Mouse (Mus musculus) liver, adult 2 months (tissue): ENCODE measurements around the gene Wasf2. TPM values are rescaled to one million over a fixed set of nuclear protein-coding genes. Genes with fewer than 3 reads are reported as not detected.

Source experiments
- DNase-seq: peaks from one replicate; pipeline ENCODE4 v3.0.0-alpha.2; 2011; ENCODE audit warnings: low read depth, low spot score; ENCODE audit errors: extremely low read depth
- H3K27ac ChIP-seq: fragments of 200-500 bp; replicated peaks from 2 replicates; pipeline ENCODE4 v1.5.1; 2012; ENCODE audit warnings: low read depth, mild to moderate bottlenecking, control low read depth, inconsistent platforms, low read length; ENCODE audit not compliant: insufficient read depth
- H3K27me3 ChIP-seq: fragments of 200-500 bp; 2 replicates; pipeline ENCODE4 v1.6.1; 2012; ENCODE audit warnings: mild to moderate bottlenecking, moderate library complexity, low read length, inconsistent platforms; ENCODE audit not compliant: control insufficient read depth, insufficient read depth
- H3K36me3 ChIP-seq: fragments of 200-500 bp; 2 replicates; pipeline ENCODE4 v1.6.1; 2012; ENCODE audit warnings: low read length, inconsistent platforms; ENCODE audit not compliant: control insufficient read depth, insufficient read depth
- H3K4me1 ChIP-seq: fragments of 200-500 bp; 2 replicates; pipeline ENCODE4 v1.6.1; 2011; ENCODE audit warnings: low read length; ENCODE audit not compliant: control insufficient read depth, insufficient read depth
- H3K4me3 ChIP-seq: fragments of 200-500 bp; 2 replicates; pipeline ENCODE4 v1.5.1; 2011; ENCODE audit warnings: low read depth, mild to moderate bottlenecking, control low read depth, low read length, moderate library complexity; ENCODE audit not compliant: insufficient read depth
- H3K79me2 ChIP-seq: fragments of 200-500 bp; 2 replicates; pipeline ENCODE4 v1.6.1; 2012; ENCODE audit warnings: inconsistent platforms, mild to moderate bottlenecking, low read length, moderate library complexity; ENCODE audit not compliant: control insufficient read depth, insufficient read depth
- H3K9ac ChIP-seq: fragments of 200-500 bp; 2 replicates; pipeline ENCODE4 v1.6.1; 2012; ENCODE audit warnings: low read depth, mild to moderate bottlenecking, control low read depth, inconsistent platforms, low read length
- CTCF ChIP-seq: fragments of 200-500 bp; IDR thresholded peaks from 2 replicates; pipeline ENCODE4 v1.5.1; 2011; ENCODE audit warnings: low read depth, low read length, control low read depth
- POLR2A ChIP-seq: fragments of 200-500 bp; IDR thresholded peaks from 2 replicates; pipeline ENCODE4 v1.6.1; 2011; ENCODE audit warnings: low read length, control low read depth; ENCODE audit not compliant: insufficient read depth; ENCODE audit errors: extremely low read depth
- WGBS: fragments of 180-500 bp; shearing (Covaris S2); methylation state at CpG from one replicate; pipeline ENCODE4 v1.1.7; 2018; 5-methylcytosine and 5-hydroxymethylcytosine counted together
- polyA plus RNA-seq: library from polyadenylated mRNA; depleted of rRNA; stranded (reverse); fragments of >200 nt; gene quantifications from 2 replicates; pipeline ENCODE4 v1.2.3, GENCODE M21; 2012
- total RNA-seq: library from RNA; depleted of rRNA; stranded (reverse); fragments of >200 nt; gene quantifications from 2 replicates; pipeline ENCODE4 v1.2.3, GENCODE M21; 2014

The Wasf2 gene
- total and polyA plus RNA-seq, 2 experiments: 6.0 to 17.0 TPM

- 0 out of 2 replicates have a peak, but pooled peaks cover 2% of the 10 kb centered on the region for H3K4me1 ChIP-seq
- 82% methylated on average over 6 of the region's 6 CpGs for WGBS
- H3K27ac ChIP-seq: no peak overlapping the region
- TF ChIP-seq POLR2A: no peak
- no peak for TF ChIP-seq CTCF
- no peak overlapping the region for H3K9ac ChIP-seq
- H3K36me3 ChIP-seq: no peaks in the 10 kb centered on the region
- no peaks in the 10 kb centered on the region for H3K27me3 ChIP-seq
- no peak for DNase-seq
- H3K4me3 ChIP-seq: no peak overlapping the region
- H3K79me2 ChIP-seq: no peaks in the 10 kb centered on the region
Observed at GRCm38 (mm10) chr4:133118775-133119375, 11.4 kb upstream of the Wasf2 start.

- Histone ChIP-seq H3K79me2 (no peaks in the 10 kb centered on the region), H3K9ac (no peak overlapping the region), H3K27ac (no peak overlapping the region), H3K36me3 (no peaks in the 10 kb centered on the region), H3K4me3 (no peak overlapping the region), H3K4me1 (0 out of 2 replicates have a peak, but pooled peaks cover 2% of the 10 kb centered on the region), H3K27me3 (no peaks in the 10 kb centered on the region)
- WGBS: 91% methylated on average over 6 of the region's 6 CpGs
- TF ChIP-seq CTCF (no peak), POLR2A (no peak)
- no peak for DNase-seq
Observed at GRCm38 (mm10) chr4:133119579-133119978, 10.7 kb upstream of the Wasf2 start.

GRCm38 (mm10) chr4:133120833-133121321 lies 9.4 kb upstream of the Wasf2 start:
- H3K27ac ChIP-seq: no peak overlapping the region
- WGBS: 53% methylated on average over 11 of the region's 11 CpGs

DNA sequence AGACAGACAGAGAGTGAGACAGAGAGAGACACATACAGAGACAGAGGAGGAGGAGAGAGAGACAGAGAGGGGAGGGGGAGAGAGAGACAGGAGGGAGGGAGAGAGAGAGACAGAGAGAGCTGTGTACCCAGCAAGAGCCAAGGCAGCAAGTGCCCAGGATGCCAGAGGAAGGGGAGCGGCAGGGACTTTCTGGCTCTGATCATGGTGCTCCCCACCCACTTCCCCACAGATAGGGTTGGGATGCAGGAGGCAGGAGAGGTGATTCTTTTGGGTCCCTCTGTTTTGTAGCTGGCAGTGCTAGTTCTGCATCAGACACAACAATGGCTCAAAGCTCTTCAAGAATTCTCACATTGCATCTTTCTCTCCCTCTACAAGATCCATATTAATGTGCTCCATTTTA lies 8.9 kb upstream of the Wasf2 start:
- Histone ChIP-seq H3K27me3 (no peaks in the 10 kb centered on the region), H3K4me1 (0 out of 2 replicates have a peak, but pooled peaks cover 2% of the 10 kb centered on the region), H3K79me2 (no peaks in the 10 kb centered on the region), H3K9ac (no peak overlapping the region), H3K27ac (no peak overlapping the region), H3K4me3 (no peak overlapping the region), H3K36me3 (no peaks in the 10 kb centered on the region)
- DNase-seq: no peak
- 90% methylated on average over 1 of the region's 1 CpGs for WGBS
- no peak for TF ChIP-seq CTCF
- TF ChIP-seq POLR2A: no peak

More at GRCm38 (mm10) chr4:133120833-133121321, 9.4 kb upstream of the Wasf2 start:
- Histone ChIP-seq H3K27me3 (no peaks in the 10 kb centered on the region), H3K9ac (no peak overlapping the region), H3K4me1 (0 out of 2 replicates have a peak, but pooled peaks cover 2% of the 10 kb centered on the region), H3K36me3 (no peaks in the 10 kb centered on the region), H3K4me3 (no peak overlapping the region), H3K79me2 (no peaks in the 10 kb centered on the region)
- DNase-seq: no peak
- TF ChIP-seq CTCF (no peak), POLR2A (no peak)

DNA sequence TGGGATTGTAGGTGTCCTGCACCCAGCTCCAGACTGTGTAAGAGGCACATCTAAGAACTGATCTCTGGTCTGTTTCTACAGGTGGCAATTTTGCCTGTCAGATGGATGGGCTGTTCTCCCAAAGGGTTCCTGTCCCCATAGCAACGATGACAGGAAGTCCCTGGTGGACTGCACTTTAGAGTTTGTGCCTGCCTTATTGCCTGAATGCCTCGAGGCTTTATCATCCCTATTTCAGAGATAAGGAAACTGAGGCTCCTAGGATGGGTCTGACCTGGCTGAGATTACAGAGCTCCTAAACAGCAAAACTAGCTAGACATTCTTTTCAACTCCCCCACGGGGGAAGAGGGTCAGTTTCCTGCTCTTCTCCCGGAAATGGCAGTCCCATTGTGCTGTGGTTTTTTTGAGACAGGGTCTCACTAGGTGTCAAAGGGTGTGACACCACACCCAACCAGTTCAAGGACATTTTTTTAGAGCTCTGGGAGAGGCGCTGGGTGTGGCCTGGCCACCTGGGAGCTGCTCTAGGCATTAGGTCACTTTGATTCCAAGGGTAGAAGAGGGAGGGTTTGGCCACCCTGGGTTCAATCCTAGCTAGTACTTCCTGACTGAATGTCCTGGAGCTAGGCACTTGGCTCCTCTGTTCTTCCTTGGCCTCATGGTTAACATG lies 8.2 kb upstream of the Wasf2 start:
- H3K36me3 ChIP-seq: no peaks in the 10 kb centered on the region
- H3K4me1 ChIP-seq: no peaks in the 10 kb centered on the region
- H3K27me3 ChIP-seq: no peaks in the 10 kb centered on the region
- no peak overlapping the region for H3K27ac ChIP-seq
- 45% methylated on average over 5 of the region's 5 CpGs for WGBS
- no peak overlapping the region for H3K9ac ChIP-seq
- DNase-seq: no peak
- no peak overlapping the region for H3K4me3 ChIP-seq
- no peaks in the 10 kb centered on the region for H3K79me2 ChIP-seq
- no peak for TF ChIP-seq POLR2A
- TF ChIP-seq CTCF: no peak

GRCm38 (mm10) chr4:133127079-133127478 lies 3.2 kb upstream of the Wasf2 start:
- TF ChIP-seq POLR2A (no peak), CTCF (no peak)
- WGBS: 50% methylated on average over 3 of the region's 3 CpGs
- peaks cover 11% of the 10 kb centered on the region; the same call in 1 of the 2 replicates for H3K79me2 ChIP-seq
- no peaks in the 10 kb centered on the region for H3K27me3 ChIP-seq
- peaks cover 10% of the 10 kb centered on the region; the same call in 1 of the 2 replicates for H3K4me1 ChIP-seq
- DNase-seq: no peak
- H3K36me3 ChIP-seq: no peaks in the 10 kb centered on the region
- no peak overlapping the region for H3K4me3 ChIP-seq
- H3K27ac ChIP-seq: no peak overlapping the region
- H3K9ac ChIP-seq: no peak overlapping the region
